Mouse (Mus musculus): ENCODE results near the gene Tia1.
A peak's percentile ranks its signal among the peaks of the same experiment; 100 is the strongest.

Tia1 gene

DNA sequence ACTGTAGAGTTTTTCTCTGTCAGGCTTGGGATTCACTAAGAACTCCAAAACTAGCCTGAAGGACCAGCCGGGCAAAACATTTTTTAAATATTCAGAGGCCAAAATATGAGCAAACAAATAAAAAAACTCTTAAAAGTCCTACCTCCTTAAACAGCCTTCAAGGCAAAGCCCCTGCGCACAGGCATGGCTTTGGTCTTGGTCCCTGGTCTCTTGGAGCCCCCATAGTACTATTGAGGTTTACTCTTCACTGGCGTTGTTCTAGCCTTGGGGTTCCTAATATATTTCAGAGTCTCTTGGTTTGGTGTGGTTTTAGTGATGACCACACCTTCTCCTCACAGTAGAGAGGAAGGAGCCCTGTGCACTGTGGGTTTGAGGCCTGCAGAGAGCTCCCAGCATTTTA is 27.5 kb downstream of the Tia1 start:
- no peak for DNase-seq (ENCODE audit: low read depth, low spot score)

DNA sequence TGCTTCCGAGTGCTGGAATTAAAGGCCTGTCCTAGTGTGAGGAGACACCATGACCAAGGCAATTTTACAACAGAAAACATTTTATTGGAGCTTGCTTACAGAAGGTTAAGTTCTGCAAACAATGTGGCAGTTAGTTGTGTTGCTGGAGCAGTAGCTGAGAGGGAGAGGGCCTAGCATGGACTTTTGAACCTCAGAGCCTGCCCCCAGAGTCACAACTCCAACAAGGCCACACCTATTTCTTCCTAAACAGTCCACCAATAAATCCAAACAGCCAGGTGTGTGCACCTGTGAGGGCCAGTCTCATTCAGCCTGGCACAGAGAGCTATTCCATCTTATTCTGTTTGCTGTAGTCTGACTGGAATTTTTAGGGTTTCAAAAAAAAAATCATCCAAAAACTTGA is 29.7 kb downstream of the Tia1 start:
- no peak for DNase-seq (ENCODE audit: low read depth, low spot score)

DNA sequence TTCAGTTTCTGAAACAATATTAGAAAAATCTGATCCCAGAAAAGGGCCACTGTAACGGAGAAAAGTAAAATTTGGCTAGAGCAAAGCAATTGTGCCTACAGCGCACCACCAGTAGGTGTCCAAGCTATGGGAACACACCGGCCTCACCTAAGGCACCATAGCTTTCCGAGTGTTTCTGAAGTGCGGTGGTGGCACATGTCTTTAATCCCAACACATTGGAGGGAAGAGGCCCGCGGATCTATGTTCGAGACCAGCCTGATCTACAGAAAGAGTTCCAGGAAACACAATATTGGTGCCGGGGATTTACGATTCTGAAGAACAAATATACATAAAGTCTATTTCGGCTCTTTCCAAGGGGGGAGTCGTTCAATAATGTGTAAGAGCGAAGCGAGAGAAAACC is 33.7 kb downstream of the Tia1 start:
- peak; percentile 88 for DNase-seq (ENCODE audit: low read depth, low spot score)

DNA sequence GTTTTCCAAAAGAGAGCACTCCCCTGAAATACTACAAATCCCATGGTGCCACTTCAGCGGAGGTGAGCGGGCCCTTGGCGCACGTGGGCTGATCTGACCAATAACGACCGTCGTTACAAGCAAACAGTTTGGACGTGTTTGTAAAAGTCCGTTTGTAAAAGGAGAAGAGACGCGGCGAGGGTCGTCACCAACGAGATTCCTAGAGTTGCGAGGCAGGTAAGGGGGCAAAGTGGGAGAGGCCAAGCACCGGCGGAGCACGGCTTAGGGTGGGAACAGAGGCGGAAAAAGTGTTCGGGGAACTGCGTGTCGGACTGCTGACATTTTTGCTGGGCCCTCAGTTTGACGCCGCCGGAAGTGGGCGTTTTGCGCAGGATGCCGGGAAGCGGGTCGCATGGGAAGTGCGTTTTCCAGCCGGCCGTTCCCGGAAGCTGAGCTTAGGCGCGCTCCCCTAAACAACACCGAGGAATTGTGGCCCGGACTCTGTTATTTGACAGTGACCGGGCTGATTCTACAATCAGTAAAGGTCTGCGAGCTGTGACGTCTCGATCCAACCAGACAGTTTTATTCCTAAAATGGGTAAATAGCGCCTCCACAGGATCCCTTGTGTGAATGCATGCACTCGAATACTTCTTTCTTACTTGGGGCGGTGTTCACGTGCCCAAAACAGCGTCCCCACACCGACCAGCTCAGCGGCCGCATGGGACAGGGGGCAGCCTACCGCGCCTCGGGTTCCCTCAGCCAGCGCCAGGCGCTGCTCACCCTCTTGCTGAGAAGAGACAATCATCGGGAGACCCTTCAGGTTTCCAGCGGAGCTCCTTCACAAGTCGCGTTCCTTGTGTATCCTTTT is 34.5 kb downstream of the Tia1 start, which contains the start of gene C87436:
Gene C87436 (plus strand): TSS at position 103 of the 847 bp plus-strand sequence.
- peak; percentile 98 for DNase-seq (ENCODE audit: low read depth, low spot score)

DNA sequence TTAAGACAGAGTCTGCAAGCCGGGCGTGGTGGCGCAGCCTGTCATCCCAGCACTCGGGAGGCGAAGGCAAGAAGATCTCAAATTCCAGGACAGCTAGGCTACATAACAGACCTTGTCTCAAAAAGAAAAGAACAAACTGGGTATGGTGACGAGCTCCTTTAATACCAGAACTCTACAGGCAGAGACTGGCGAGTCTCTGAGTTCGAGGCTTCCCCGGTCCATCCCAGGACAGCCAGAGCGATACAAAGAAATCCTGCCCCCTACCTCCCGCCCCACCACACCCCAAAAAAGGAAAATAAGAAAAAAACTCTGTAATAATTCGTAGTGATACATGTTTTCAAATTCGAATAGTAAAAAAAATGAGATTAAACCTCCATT is 35.1 kb downstream of the Tia1 start:
- DNase-seq (ENCODE audit: low read depth, low spot score), result no peak

DNA sequence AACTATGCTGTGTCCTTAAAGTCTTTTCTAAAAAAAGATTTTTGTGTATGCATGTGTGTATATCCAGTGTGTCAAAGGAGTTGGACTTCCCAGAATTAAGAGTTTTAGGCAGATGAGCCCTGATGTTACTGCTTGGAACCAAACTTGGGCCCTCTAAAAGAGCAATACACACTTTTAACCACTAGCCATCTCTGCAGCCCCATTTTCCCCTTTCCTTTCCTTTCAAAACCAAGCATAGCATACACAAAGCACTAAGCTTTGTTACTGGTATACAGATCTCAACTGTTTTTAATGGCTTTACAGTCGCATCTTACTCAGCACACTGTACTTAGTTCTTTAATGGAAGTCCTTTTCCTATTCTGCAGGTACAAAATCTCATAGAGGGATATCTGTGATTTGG is 35.5 kb downstream of the Tia1 start:
- DNase-seq (ENCODE audit: low read depth, low spot score), result no peak

DNA sequence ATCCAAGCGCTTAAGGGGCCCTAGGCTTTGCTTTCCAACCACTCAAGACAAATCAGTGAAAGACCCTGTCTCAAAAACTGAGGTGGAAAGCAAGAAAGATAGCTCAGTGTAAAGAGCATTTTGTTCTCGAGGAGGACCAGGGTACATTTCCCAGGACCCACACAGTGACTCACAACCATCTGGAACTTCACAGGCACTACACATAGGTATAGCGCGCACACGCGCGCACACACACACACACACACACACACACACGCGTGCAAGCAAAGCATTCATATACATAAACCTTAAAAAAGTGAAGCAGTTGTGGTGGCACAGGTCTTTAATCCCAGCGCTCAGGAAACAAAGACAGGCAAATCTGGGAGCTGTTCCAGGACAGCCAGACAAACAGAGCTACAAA is 37.6 kb downstream of the Tia1 start:
- no peak for DNase-seq (ENCODE audit: low read depth, low spot score)

DNA sequence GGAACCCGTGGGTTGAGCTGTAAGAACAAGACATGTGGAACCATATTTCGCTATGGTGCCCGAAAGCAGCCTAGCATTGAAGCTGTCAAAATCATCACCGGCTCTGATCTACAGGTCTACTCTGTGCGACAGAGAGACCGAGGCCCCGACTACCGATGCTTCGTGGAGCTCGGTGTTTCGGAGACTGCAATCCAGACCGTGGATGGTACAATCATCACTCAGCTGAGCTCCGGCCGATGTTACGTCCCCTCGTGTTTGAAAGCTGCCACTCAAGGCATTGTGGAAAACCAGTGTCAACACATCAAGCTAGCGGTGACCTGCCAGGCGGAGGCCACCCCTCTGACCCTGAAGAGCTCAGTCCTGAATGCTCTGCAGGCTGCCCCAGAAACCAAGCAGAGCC is 41.5 kb downstream of the Tia1 start:
- DNase-seq (ENCODE audit: low read depth, low spot score), result no peak

DNA sequence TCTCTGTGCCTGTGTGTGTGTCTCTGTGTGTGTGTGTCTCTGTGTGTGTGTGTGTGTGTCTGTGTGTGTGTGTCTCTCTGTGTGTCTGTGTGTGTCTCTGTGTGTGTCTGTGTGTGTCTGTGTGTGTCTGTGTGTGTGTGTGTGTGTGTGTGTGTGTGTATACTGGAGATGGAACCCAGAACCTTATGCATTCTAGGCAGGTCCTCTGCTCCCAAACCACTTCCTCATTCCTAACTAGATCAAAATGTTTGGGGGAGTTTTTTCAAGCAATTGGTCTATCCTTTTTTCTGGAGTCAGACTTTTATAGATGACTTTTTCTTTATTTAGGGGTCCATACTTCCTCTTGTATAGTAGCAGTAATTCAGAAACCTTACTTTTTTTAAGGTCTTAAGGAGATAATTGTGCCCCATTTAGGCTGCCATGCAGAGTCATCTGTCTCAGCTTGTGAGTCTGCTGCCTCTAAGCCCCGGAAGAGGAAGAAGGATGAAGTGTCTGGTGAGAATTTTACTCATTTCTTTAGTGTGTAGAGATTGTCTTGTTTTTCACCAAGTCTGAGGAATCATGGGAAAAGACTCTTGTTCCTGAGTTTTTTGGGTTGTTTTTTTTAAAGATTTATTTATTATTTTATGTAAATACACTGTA is 43.0 kb downstream of the Tia1 start:
- DNase-seq (ENCODE audit: low read depth, low spot score), result no peak

DNA sequence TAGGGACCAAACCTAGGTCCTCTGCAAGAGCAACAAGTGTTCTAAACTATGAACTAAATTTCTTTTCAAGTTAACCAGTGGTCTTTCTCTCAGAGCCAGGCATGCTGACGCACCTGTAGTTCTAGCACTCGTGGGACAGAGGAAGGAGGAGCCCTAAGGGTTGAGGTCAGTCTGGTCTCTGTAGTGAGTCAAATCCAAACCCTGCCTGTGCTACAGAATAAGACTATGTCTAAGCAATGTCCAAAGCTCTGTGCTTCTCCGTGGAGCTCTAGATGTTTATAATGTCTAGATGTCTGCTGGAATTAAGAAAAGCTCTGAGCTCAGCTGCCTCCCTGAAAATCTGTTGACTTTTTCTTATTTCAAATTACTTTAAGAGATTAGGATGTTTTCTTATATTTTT is 52.7 kb downstream of the Tia1 start:
- DNase-seq (ENCODE audit: low read depth, low spot score), result no peak

DNA sequence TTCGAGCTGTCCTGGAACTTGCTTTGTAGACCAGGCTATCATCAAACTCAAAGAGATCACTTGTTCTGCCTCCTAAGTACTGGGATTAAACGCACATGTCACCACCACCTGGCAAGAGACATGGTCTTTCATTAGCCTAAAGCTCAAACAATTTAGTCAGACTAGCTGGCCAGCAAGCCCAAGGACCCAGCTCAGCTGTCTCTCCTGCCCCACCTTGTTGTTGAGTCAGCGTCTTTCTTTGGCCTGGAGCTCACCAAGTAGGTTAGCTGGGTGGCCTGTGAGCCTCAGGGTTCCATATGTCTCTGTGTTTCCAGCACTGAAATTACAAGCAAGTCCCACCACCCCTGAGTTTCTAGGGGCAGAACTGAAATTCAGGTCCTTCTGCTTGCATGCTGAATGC is 59.1 kb downstream of the Tia1 start:
- DNase-seq (ENCODE audit: low read depth, low spot score), result no peak

DNA sequence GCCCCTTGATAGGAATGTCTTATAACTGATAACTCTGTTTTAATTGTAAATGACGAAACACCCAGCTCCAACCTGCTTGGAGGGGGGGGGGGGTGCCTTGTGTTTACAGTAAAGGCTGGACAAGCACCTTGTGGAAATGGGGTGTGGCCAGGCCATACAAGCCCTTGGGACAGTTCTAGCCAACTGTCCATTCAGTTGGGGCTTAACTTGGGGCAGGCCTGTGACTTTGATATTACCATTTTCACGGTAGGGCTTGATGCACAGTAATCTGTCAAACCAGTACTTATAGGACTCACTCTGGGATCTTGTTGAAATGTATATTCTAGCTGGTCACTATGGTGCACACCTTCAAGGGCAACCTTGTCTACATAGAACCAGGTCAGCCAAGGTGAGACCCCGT is 67.3 kb downstream of the Tia1 start:
- DNase-seq (ENCODE audit: low read depth, low spot score), result no peak

DNA sequence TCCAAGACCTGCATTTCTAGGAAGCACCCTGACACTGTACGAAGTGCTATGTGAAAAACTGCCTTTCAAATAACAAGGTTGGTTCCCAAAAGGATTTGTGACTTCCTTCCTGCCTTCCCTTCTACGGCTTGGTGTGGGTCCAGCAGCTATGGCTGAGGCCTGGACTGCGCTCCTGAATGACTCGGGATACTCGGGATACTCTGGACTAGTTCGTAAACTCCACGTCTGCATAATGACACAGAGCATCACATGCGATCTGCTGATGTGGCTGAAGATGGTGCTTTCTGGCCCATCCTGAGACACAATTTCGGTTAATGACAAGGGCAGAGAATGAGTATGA is 67.7 kb downstream of the Tia1 start:
- no peak for DNase-seq (ENCODE audit: low read depth, low spot score)

DNA sequence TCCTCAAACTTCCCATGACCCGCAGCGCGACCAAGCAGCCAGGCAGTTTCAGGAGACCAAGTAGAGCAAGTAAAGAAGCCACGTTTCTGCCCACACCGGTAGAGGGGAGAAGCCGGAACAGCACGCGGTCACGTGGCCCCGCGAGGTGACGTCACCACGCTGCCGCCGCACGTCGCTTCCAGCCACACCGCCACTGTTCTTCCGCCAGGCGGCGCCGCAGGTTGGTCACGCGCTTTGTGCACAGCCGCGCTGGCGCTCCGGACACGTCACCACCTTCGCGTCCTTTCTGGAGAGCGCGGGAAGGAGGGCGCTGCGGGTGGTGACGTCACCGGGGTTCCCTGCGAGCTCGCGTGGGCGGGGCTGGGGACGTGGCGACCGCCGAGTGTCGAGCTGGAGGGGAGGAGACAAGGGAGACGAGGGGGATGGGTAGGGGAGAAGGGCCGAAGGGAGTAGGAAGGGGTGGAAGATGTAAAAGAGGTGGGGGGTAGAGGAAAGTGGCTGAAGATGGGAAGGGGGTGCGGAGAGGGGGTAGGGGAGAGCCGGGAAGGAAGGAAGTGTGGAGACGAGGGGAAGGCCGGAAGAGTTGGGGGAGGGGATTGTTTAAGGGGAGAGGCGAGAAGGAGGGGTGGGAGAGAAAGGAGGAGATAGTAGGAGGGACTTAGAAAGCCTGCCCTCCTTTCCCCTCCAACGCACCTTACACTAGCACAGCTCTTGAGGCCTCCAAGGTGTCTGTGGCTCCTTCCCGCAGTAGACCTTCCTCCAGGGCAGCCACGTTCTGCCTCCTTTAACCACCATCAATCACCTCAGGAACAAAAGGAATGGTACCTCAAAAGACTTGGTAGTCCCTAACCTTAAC is 68.3 kb downstream of the Tia1 start:
- DNase-seq (ENCODE audit: low read depth, low spot score), result peak; percentile 100

DNA sequence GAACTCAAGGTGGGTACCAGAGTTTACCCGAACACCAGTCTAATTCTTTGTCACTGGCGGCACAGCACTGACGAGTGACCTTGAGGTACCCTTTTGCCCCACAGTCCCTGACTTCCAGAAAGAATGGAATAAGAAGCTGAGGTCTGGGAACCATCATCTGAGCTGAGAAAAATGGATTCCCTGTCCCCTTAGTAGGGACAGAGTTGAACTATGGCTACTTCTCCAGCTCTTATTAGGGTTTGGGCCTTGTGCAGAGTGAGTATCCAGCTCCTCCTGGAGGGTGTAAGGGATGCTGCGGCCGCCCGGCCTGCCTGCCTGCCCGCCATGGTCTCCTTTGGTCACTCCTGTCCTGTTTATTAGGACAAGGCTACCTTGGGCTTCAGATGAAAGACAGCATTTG is 69.1 kb downstream of the Tia1 start:
- no peak for DNase-seq (ENCODE audit: low read depth, low spot score)

DNA sequence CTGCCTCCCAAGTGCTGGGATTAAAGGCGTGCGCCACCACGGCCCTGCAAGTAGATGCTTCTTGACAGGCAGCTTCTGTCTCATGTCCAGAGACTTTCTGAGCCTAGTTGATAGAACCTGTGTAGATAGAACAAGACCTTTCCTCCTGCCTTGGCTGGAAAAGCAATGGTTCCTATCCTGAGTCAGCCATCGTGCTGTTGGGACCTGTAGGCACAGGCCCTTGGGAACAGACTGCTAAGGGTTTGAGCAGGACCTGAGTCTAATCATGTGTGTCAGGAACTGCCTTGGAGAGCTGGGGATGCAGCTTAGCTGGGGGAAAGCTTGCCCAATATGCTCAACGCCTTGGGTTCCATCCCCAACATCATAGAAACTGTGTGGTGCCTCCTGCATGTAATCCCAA is 70.1 kb downstream of the Tia1 start:
- no peak for DNase-seq (ENCODE audit: low read depth, low spot score)

DNA sequence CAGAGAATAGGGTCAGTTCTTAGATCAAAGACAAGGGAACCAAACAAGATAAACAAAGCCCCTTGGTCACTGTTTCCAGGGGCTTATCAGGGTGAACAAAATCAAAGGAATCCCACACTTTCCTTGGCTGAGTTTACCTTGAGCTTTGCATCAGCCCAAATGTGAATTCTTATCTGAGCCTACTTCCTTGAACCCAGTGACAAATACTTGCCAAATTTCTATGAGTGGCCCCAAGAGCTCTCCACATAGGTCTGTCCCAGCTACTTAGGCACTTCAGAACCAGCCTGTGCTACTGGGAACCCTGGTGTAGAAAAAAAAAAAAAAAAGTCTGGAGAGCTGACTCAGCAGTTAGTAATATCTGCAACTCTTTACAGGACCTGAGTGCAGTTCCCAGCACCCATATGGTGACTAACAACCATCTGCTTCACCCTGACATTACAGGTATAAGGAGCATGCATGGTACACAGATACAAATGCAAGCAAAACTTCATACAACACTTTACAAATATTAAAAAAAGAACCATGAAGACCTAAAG is 70.7 kb downstream of the Tia1 start:
- no peak for DNase-seq (ENCODE audit: low read depth, low spot score)

DNA sequence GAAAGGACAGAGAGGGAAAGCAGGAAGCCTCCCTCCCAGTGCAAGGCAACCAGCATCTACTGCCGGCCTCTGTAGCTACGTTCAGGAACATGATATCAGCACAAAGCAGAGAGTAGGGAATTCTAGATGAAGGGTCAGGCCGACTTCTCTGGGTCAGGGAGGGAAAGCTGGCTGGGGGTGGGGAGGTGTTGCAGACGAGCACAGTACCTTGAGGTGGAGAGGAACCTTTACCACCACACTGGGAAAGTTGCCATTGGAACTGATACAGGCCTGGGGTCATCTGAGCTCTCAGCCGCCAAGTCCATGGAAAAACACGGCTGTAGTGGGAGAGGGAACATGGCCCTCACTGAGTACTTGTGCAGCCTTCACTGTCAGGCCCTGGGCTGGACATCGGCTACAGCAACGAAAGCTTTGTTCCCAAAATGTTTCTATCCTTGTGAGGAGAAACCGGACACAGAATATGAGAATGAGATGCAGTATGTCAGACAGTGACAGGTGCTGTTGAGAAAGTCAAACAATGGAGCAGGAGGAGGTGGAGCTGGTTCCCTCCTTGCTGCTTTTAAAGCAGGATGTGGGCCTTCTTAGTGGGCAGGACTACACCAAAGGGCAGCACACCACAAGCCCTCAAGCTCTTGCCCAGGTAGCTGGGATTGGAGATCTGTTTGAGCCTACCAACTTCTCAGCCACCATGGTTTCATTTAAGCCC is 71.6 kb downstream of the Tia1 start:
- DNase-seq (ENCODE audit: low read depth, low spot score), result no peak

DNA sequence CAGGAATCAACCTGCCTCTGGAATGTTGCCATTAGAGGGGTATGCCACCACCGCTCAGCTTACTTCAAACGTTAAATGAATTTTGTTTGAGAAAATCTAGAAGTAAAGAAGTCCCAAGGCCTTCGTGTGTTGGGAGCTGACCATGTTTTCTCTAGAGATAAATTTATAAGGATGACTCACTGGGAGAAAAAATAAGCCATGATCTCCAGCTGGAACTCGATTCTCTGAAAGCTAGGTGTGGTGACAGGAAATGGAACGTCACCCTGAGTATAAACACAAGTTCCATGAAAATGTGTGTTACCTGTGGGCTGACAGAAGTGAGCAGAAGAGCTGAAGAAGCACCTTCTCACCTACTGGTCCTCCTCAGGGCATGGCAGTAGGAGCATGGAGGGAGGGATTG is 72.9 kb downstream of the Tia1 start:
- no peak for DNase-seq (ENCODE audit: low read depth, low spot score)

DNA sequence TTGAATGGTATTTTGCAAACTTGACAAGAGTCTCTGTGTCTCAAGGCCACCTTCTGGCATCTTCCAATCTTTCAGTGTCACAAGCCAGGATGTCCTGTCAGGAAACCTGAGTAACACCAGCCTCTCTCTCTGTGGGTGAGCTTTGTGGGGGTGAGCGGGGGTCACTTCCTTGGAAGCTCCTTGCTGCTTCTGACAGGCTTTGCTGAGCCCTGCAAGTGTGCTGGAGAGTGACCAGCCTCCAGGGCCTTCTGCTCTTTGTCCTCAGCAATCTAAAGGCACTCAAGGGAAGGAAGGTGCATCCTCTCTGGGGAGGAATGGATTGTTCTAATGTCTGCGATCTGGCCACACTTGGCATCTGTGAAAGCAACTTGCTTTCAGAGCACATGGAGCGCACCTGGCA is 75.3 kb downstream of the Tia1 start:
- no peak for DNase-seq (ENCODE audit: low read depth, low spot score)

DNA sequence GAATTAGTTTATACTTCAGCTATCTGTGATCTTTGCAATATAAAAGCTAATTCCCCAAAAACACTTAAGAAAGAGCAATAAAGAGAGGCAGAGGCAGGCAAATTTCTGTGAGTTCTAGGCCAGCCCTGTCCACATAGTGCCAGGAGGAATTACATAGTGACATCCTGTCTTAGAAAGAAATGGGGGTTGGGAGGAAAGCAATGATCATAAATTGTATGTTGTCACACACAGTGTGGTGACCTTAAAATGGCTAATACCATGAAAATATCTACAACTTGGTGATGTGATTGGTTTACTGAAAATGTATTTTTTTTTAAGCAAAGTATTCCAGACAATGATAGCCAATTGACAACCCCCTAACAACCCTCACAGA is 75.8 kb downstream of the Tia1 start:
- no peak for DNase-seq (ENCODE audit: low read depth, low spot score)

All from ES-CJ7 (cell line).